Mouse (Mus musculus) cerebellum, adult 2 months (tissue): ENCODE results near the gene Pecr. TPM values are rescaled to one million over a fixed set of nuclear protein-coding genes. Genes with fewer than 3 reads are reported as not detected.

ENCODE experiments used
- DNase-seq, 2 experiments: peaks; one replicate each; pipeline ENCODE4 v3.0.0; 2021
- H3K27ac ChIP-seq: fragments of 200-500 bp; 2 replicates; pipeline ENCODE4 v1.5.1; 2012; ENCODE audit warnings: low read length, control low read depth, inconsistent platforms; ENCODE audit not compliant: insufficient read depth
- H3K27me3 ChIP-seq: fragments of 200-500 bp; 2 replicates; pipeline ENCODE4 v1.6.1; 2012; ENCODE audit warnings: inconsistent platforms, mild to moderate bottlenecking, low read length, moderate library complexity; ENCODE audit not compliant: control insufficient read depth, insufficient read depth
- H3K4me1 ChIP-seq: fragments of 200-500 bp; 2 replicates; pipeline ENCODE4 v1.6.1; 2011; ENCODE audit warnings: low read length; ENCODE audit not compliant: control insufficient read depth, insufficient read depth
- H3K4me3 ChIP-seq: fragments of 200-500 bp; replicated peaks from 2 replicates; pipeline ENCODE3; 2011; ENCODE audit warnings: mild to moderate bottlenecking, low read depth, low read length, control low read depth; ENCODE audit not compliant: insufficient read depth
- CTCF ChIP-seq: fragments of 200-500 bp; IDR thresholded peaks from 2 replicates; pipeline ENCODE4 v1.5.1; 2011; ENCODE audit warnings: low read depth, mild to moderate bottlenecking, control low read depth, low read length, moderate library complexity, borderline replicate concordance; ENCODE audit not compliant: insufficient read depth
- POLR2A ChIP-seq: fragments of 200-500 bp; IDR thresholded peaks from 2 replicates; pipeline ENCODE4 v1.6.1; 2011; ENCODE audit warnings: low read length, control low read depth, borderline replicate concordance; ENCODE audit not compliant: insufficient read depth
- WGBS: fragments of 180-500 bp; shearing (Covaris S2); methylation state at CpG from one replicate; pipeline ENCODE4 v1.1.7; 2018; 5-methylcytosine and 5-hydroxymethylcytosine counted together
- polyA plus RNA-seq: library from polyadenylated mRNA; depleted of rRNA; stranded (reverse); fragments of >200 nt; gene quantifications from 2 replicates; pipeline ENCODE4 v1.2.3, GENCODE M21; 2012

The Pecr gene
- polyA plus RNA-seq, 1 experiment, result 6.8 TPM

DNA sequence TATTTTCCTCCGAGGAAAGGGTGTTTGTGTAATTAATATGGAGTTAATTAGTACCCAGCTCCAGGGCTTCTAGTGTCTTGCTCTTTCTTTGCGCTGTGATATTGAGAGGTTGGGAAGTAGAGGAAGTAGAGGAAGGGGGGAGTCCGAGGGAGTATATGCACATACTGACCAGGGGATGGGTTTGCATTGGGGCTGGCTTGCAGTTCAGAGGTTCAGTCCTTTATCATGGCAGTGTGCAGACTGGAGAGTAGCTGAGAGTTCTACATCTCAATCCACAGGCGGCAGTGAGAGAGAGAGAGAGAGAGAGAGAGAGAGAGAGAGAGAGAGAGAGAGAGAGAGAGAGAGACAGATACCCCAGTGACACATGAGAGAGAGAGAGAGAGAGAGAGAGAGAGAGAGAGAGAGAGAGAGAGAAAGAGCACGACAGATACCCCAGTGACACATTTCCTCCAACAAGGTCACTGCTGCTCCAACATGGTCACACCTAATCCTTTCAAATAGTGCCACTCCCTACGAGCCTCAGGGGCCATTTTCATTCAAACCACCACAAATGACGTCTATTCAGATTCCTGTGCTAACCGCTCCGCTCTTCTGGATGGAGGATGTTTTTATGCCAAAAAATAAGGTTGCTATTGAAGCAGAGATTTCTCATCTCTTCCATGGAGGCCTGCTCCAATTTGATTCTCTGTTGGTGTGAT is 28.7 kb upstream of the Pecr start:
- Histone ChIP-seq H3K27ac (no peak overlapping the region), H3K27me3 (no peaks in the 10 kb centered on the region), H3K4me1 (no peaks in the 10 kb centered on the region), H3K4me3 (no peak overlapping the region)
- TF ChIP-seq POLR2A (no peak), CTCF (no peak)
- WGBS, result 90% methylated on average over 9 of the region's 9 CpGs
- DNase-seq, result no peak

DNA sequence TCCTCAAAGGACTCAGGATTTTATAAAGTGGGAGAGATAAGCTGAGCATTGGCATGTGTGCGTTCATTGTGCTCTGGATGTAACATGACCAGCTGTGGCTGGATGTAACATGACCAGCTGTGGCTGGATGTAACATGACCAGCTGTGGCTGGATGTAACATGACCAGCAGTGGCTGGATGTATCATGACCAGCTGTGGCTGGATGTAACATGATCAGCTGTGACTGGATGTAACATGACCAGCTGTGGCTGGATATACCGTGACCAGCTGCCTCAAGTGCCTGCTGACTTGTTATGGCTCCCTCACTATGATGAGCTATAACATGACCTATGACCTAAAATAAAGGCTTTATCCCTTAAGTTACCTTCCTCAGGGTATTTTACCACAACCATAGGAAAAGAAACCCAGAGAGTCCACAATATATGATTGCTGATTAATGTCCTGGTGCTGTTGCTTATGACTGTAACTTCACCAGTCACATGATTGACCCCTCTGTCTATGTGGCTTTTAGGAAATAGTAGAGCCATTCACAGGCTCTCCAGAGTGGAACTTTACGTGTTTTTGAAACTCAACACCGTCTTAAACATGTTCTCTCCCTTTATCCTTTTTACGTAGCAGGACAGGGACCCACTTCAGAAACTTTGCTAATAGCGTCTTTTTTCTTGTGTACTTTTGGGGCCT is 25.8 kb upstream of the Pecr start:
- Histone ChIP-seq H3K4me1 (no peaks in the 10 kb centered on the region), H3K27ac (no peak overlapping the region), H3K27me3 (no peaks in the 10 kb centered on the region), H3K4me3 (no peak overlapping the region)
- no peak for DNase-seq
- TF ChIP-seq POLR2A (no peak), CTCF (no peak)
- 79% methylated on average over 6 of the region's 6 CpGs for WGBS

DNA sequence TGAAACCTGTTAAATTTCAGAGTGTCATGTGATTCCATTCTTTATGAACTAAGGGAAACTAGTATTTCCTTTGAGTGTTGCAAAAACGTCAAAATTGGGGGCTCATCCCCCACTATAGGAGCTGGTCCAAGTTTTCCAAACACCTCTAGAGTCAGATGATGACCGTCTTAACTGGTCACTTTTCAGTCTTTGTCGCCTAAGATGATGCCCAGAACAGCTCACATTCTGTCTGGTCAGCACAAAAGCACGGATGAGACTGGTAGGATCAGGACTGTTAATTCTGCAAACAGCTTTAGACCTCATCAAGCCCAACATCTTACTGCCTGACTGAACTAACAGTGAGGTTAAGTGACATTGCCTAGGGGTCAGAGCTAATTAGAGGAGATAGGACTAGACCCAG is 24.8 kb upstream of the Pecr start:
- DNase-seq, result no peak
- 45% methylated on average over 4 of the region's 4 CpGs for WGBS
- no peak for TF ChIP-seq POLR2A
- Histone ChIP-seq H3K4me1 (no peaks in the 10 kb centered on the region), H3K27ac (no peak overlapping the region), H3K4me3 (no peak overlapping the region), H3K27me3 (no peaks in the 10 kb centered on the region)

GRCm38 (mm10) chr1:72307317-72307798 is 23.2 kb upstream of the Pecr start, which contains the start of gene Xrcc5:
Xrcc5 (plus strand) TSS chr1:72307421.
- peak; percentile 95 for DNase-seq
- WGBS, result under 1% methylated on average over 21 of the region's 21 CpGs
- Histone ChIP-seq H3K4me3 (peak within 1 kb of the TSS; percentile 99), H3K27me3 (no peaks in the 10 kb centered on the region), H3K4me1 (no peaks in the 10 kb centered on the region), H3K27ac (peak within 1 kb of the TSS; percentile 77)
- TF ChIP-seq CTCF, result no peak
- peak; percentile 91; the same call in 1 of the 2 replicates for TF ChIP-seq POLR2A

DNA sequence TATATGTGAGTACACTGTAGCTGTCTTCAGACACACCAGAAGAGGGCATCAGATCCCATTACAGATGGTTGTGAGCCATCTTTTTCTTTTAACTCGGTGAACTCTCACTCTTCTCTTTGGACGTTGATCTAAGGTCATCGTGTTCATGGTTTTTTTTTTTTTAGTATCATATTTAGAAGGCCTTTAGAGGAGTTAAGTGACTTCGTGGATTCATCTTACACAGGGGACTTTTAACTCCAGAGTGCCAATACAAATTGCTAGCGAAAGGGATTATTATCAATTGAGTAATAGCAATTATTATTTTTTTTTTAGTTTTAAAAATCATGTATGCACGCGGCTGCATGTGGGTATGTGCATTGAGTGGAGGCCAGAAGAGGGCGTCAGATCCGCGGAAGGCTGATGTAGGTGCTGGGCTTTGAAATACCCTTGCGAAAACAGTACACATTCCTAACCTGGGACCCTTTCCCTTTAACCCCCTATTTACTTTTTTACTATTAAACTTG is 22.6 kb upstream of the Pecr start:
- TF ChIP-seq CTCF (peak; percentile 48; the same call in 1 of the 2 replicates), POLR2A (no peak)

GRCm38 (mm10) chr1:72306241-72306640 is 22.1 kb upstream of the Pecr start:
- DNase-seq, result no peak
- no peak overlapping the region for H3K4me3 ChIP-seq
- TF ChIP-seq POLR2A, result no peak
- no peak for TF ChIP-seq CTCF
- 67% methylated on average over 3 of the region's 3 CpGs for WGBS
- no peak overlapping the region for H3K27ac ChIP-seq
- H3K4me1 ChIP-seq, result no peaks in the 10 kb centered on the region
- no peaks in the 10 kb centered on the region for H3K27me3 ChIP-seq

More for the DNA sequence above, 22.6 kb upstream of the Pecr start:
- DNase-seq, result peak in 1 of 2 experiments; percentile 60
- H3K27me3 ChIP-seq, result no peaks in the 10 kb centered on the region
- peak overlapping the region; percentile 99 for H3K4me3 ChIP-seq
- H3K27ac ChIP-seq, result no peak overlapping the region
- WGBS, result 2% methylated on average over 11 of the region's 11 CpGs
- H3K4me1 ChIP-seq, result no peaks in the 10 kb centered on the region

- Histone ChIP-seq H3K27ac (no peak overlapping the region), H3K27me3 (no peaks in the 10 kb centered on the region), H3K4me3 (no peak overlapping the region), H3K4me1 (no peaks in the 10 kb centered on the region)
- no peak for TF ChIP-seq POLR2A
- 93% methylated on average over 1 of the region's 1 CpGs for WGBS
- no peak for DNase-seq
Observed at GRCm38 (mm10) chr1:72301845-72302244, 17.7 kb upstream of the Pecr start.

DNA sequence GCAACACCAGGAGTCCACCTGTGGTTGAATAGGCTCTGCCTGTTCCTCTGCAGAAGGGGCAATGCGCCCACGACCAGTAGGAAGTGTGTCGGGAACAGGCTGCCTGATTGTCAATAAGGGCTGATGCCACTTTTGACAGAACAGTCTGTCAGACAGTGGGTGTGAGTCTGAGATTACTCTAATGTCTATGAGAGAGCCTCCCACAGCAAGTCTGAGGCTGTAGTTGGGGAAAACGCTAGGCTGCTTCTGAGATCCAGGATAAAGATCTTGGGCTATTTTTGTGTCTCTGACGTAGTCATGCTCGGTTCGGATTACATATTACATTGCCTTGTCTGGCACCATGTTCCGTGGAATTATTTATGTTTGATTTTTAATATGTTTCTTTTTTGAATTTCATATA is 11.6 kb upstream of the Pecr start:
- no peak overlapping the region for H3K27ac ChIP-seq
- no peak overlapping the region for H3K4me3 ChIP-seq
- DNase-seq, result no peak
- no peaks in the 10 kb centered on the region for H3K27me3 ChIP-seq
- no peaks in the 10 kb centered on the region for H3K4me1 ChIP-seq
- 83% methylated on average over 8 of the region's 8 CpGs for WGBS
- TF ChIP-seq CTCF (no peak), POLR2A (no peak)
